Mouse (Mus musculus): ENCODE data around the gene Vmn1r72. TPM values are rescaled to one million over a fixed set of nuclear protein-coding genes. Genes with fewer than 3 reads are reported as not detected.
"Not testable (repeated sequence)": the region's sequence is repeated elsewhere in the genome, so short reads cannot be mapped to it uniquely, and the experiment has no call there.

The Vmn1r72 gene
- polyA plus RNA-seq (2014; fragmentation: Nextera tagmentation; extraction: Ambion mirVana): not detected in 2 replicates

- not testable (repeated sequence) for H3K36me3 ChIP-seq (ENCODE audit: control insufficient read depth, insufficient read depth, low read length); H3K4me3 ChIP-seq (ENCODE audit: low read depth, low read length); H3K27me3 ChIP-seq (ENCODE audit: control insufficient read depth, insufficient read depth, low read length); H3K27ac ChIP-seq (ENCODE audit: low read depth, low read length); H3K4me2 ChIP-seq (ENCODE audit: low read depth, low read length, severe bottlenecking); ATAC-seq (replicated peaks; ENCODE audit: low FRiP score); DNase-seq (ENCODE audit: low spot score); H3K4me1 ChIP-seq (replicated peaks; ENCODE audit: control insufficient read depth, insufficient read depth, low read length); H3K9ac ChIP-seq (ENCODE audit: low read length)
- peaks cover 12% of the 10 kb centered on the region; the same call in 1 of the 2 replicates for H3K9me3 ChIP-seq (ENCODE audit: control insufficient read depth, low read length)
These were observed at the start of gene Vmn1r72 for GRCm38 (mm10) chr7:11680047-11680446. Gene Vmn1r72, minus strand, starts transcription at chr7:11680147.

- not testable (repeated sequence) for H3K36me3 ChIP-seq (ENCODE audit: control insufficient read depth, insufficient read depth, low read length); ATAC-seq (replicated peaks; ENCODE audit: low FRiP score); H3K9me3 ChIP-seq (ENCODE audit: control insufficient read depth, low read length); H3K27ac ChIP-seq (ENCODE audit: low read depth, low read length); H3K4me1 ChIP-seq (replicated peaks; ENCODE audit: control insufficient read depth, insufficient read depth, low read length); H3K4me3 ChIP-seq (ENCODE audit: low read depth, low read length); H3K4me2 ChIP-seq (ENCODE audit: low read depth, low read length, severe bottlenecking); H3K9ac ChIP-seq (ENCODE audit: low read length); H3K27me3 ChIP-seq (ENCODE audit: control insufficient read depth, insufficient read depth, low read length)
- 7% methylated on average over 8 of the region's 8 CpGs for WGBS
- DNase-seq (ENCODE audit: low spot score): peak; percentile 46
These were observed 62.9 kb downstream of the Vmn1r72 start for GRCm38 (mm10) chr7:11617082-11617481.

Other genes with a start within 250 kb of the Vmn1r72 start
- not detected in 2 replicates for gene Zscan4-ps2, start 165.8 kb downstream of the Vmn1r72 start, polyA plus RNA-seq (2014; fragmentation: Nextera tagmentation; extraction: Ambion mirVana)
- not detected in 2 replicates for gene Zscan4-ps3, start 70.8 kb downstream of the Vmn1r72 start, polyA plus RNA-seq (2014; fragmentation: Nextera tagmentation; extraction: Ambion mirVana)
- gene Vmn1r73, start 50.1 kb upstream of the Vmn1r72 start, polyA plus RNA-seq (2014; fragmentation: Nextera tagmentation; extraction: Ambion mirVana): not detected in 2 replicates
- not detected in 2 replicates for gene Vmn1r74, start 153.8 kb upstream of the Vmn1r72 start, polyA plus RNA-seq (2014; fragmentation: Nextera tagmentation; extraction: Ambion mirVana)
- not detected in 2 replicates for gene Vmn1r75, start 194.5 kb upstream of the Vmn1r72 start, polyA plus RNA-seq (2014; fragmentation: Nextera tagmentation; extraction: Ambion mirVana)